27 mouse cellular contexts compared by ENCODE assay signal in the genomic region with DNA sequence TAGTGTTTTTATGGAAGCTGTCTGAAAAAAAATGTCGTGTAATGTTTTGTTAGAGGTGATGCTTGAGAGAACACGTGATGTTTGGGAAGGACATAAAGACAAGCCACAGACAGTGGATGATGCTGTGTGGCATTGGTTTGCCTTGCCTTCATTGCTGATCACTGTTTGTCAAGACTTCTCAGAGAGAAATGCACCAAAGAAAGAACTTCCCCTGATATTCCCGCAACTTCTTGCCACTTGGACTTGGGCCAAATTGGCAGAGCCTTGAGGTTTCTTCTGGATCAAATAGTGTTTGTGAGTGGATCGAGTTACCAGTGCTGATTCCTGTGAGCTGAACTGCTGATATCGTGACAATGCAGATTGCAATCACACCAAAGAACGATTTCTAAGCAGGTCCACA.
"Had no signal": no experiment of that assay in that cellular context is flagged by ENCODE, and none has a peak within 500 bp of the region (broad histone marks: within the 10 kb centered on the region; RNA-seq: fewer than 3 reads in every experiment).

No protein-coding gene starts in this region.

- H3K9ac ChIP-seq: heart, embryonic 13.5 days; heart, embryonic 15.5 days; hindbrain, embryonic 13.5 days; hindbrain, embryonic 15.5 days; intestine, embryonic 15.5 days; kidney, embryonic 15.5 days; limb, embryonic 13.5 days; limb, embryonic 15.5 days; liver, embryonic 13.5 days; liver, embryonic 15.5 days had no signal

- DNase-seq: gastrocnemius, adult 2 months; gastrocnemius, postnatal 10 days; gastrocnemius, postnatal 25 days; heart, adult 18-20 months; heart, postnatal 14 days; heart, postnatal 36 days; kidney, adult 11 months; kidney, adult 2 months; kidney, adult 9 months; kidney, postnatal 14 days; kidney, postnatal 36 days; layer of hippocampus, adult 9-11 months; layer of hippocampus, postnatal 36 days; left cerebral cortex, postnatal 4 days; liver, embryonic 13.5 days had no signal

- H3K36me3 ChIP-seq: heart, embryonic 13.5 days; heart, embryonic 15.5 days; hindbrain, embryonic 13.5 days; hindbrain, embryonic 15.5 days; intestine, embryonic 15.5 days; kidney, embryonic 15.5 days; limb, embryonic 13.5 days; limb, embryonic 15.5 days; liver, embryonic 13.5 days; liver, embryonic 15.5 days had no signal

- H3K27ac ChIP-seq: gastrocnemius, adult 2 months; heart, embryonic 13.5 days; heart, embryonic 15.5 days; hindbrain, embryonic 13.5 days; hindbrain, embryonic 15.5 days; hindbrain, postnatal 0 days; intestine, embryonic 15.5 days; kidney, embryonic 15.5 days; kidney, postnatal 0 days; limb, embryonic 13.5 days; limb, embryonic 15.5 days; liver, embryonic 13.5 days; liver, embryonic 15.5 days had no signal

- H3K4me3 ChIP-seq: gastrocnemius, adult 2 months; heart, embryonic 13.5 days; heart, embryonic 15.5 days; hindbrain, embryonic 13.5 days; hindbrain, embryonic 15.5 days; intestine, embryonic 15.5 days; kidney, embryonic 15.5 days; limb, embryonic 13.5 days; limb, embryonic 15.5 days; liver, embryonic 13.5 days; liver, embryonic 15.5 days had no signal

- H3K9me3 ChIP-seq: heart, embryonic 15.5 days; hindbrain, embryonic 15.5 days; intestine, embryonic 15.5 days; limb, embryonic 15.5 days; liver, embryonic 13.5 days; liver, embryonic 15.5 days had no signal

- H3K4me1 ChIP-seq: heart, embryonic 13.5 days; heart, embryonic 15.5 days; hindbrain, embryonic 13.5 days; hindbrain, embryonic 15.5 days; intestine, embryonic 15.5 days; kidney, embryonic 15.5 days; limb, embryonic 13.5 days; limb, embryonic 15.5 days; liver, embryonic 13.5 days; liver, embryonic 15.5 days had no signal

- H3K4me2 ChIP-seq: heart, embryonic 11.5 days; heart, embryonic 13.5 days; heart, embryonic 15.5 days; hindbrain, embryonic 13.5 days; hindbrain, embryonic 15.5 days; intestine, embryonic 15.5 days; kidney, embryonic 15.5 days; limb, embryonic 13.5 days; limb, embryonic 15.5 days; liver, embryonic 13.5 days; liver, embryonic 15.5 days had no signal

- ATAC-seq: hindbrain, postnatal 0 days; intestine, embryonic 15.5 days had no signal
